Comparison of ENCODE assay signal across 8 mouse cellular contexts in the genomic region with DNA sequence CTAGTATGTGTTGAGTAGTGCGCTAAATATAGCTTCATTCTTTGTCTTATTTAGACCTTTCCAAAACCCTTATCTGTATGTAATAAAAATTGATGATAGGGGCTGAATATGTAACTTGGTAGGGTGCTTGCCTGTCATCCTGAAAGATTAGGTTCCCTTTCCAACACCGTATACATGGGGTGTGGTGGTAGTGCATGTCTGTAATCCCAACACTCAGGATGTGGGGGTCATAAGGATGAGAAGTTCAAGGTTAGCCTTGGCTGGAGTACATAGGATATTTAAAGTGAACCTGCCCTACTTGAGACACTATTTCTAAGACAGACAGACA. TPM values are rescaled to one million over a fixed set of nuclear protein-coding genes. Genes with fewer than 3 reads are reported as not detected.
DNase-seq lines count a peak whose midpoint lies in the region; ATAC-seq and TF ChIP-seq lines count a peak whose summit lies in the region.

No protein-coding gene starts in this region.

- H3K36me3 ChIP-seq in heart, embryonic 13.5 days: peaks cover 7% of the 10 kb centered on the region; the same call in 1 of the 2 replicates
- H3K36me3 ChIP-seq in G1E (replicated peaks): peaks cover 15% of the 10 kb centered on the region
- no peaks in the 10 kb centered on the region for H3K36me3 ChIP-seq in hindbrain, embryonic 11.5 days (ENCODE audit: control insufficient read depth, insufficient read depth, low read length)

- H3K27me3 ChIP-seq in heart, embryonic 13.5 days (replicated peaks): no peaks in the 10 kb centered on the region
- H3K27me3 ChIP-seq in G1E (ENCODE audit: insufficient read depth, low read length): no peaks in the 10 kb centered on the region
- H3K27me3 ChIP-seq in hindbrain, embryonic 11.5 days (ENCODE audit: control insufficient read depth, insufficient read depth, low read length): no peaks in the 10 kb centered on the region

- intact Hi-C loops in left cerebral cortex, postnatal 4 days (cut with DNase I): no loop called here

- TF ChIP-seq CTCF in G1E (IDR thresholded peaks at IDR 0.05; ENCODE audit: low read depth, low read length): no peak

- H3K9me3 ChIP-seq in heart, embryonic 13.5 days: no peaks in the 10 kb centered on the region
- H3K9me3 ChIP-seq in G1E (replicated peaks): no peaks in the 10 kb centered on the region
- H3K9me3 ChIP-seq in hindbrain, embryonic 11.5 days (ENCODE audit: control insufficient read depth, low read length): no peaks in the 10 kb centered on the region

- H3K4me2 ChIP-seq in heart, embryonic 13.5 days: peak overlapping the region; percentile 89
- H3K4me2 ChIP-seq in hindbrain, embryonic 11.5 days (replicated peaks; ENCODE audit: low read depth, low read length): peak overlapping the region; percentile 79; the same call in 1 of the 2 replicates

- H3K4me3 ChIP-seq in heart, embryonic 13.5 days: peak overlapping the region; percentile 87
- H3K4me3 ChIP-seq in G1E (ENCODE audit: low read depth, low read length): peak overlapping the region; percentile 94
- H3K4me3 ChIP-seq in hindbrain, embryonic 11.5 days (ENCODE audit: low read depth, low read length): peak overlapping the region; percentile 68; the same call in 1 of the 2 replicates

- no peak for DNase-seq in heart, adult 9 months (ENCODE audit: low spot score in 2 of 2)
- DNase-seq in G1E (ENCODE audit: low spot score) (no peak), MN1 (ENCODE audit: low spot score) (no peak)
- no peak for DNase-seq in hindbrain, embryonic 11.5 days (ENCODE audit: low spot score)
- DNase-seq in left cerebral cortex, postnatal 4 days: no peak
- DNase-seq in right cerebral cortex, adult 18-20 months: no peak

- 51% methylated on average over 2 of the region's 2 CpGs for WGBS in heart, embryonic 13.5 days
- WGBS in hindbrain, embryonic 11.5 days: 80% methylated on average over 2 of the region's 2 CpGs

- peak overlapping the region; percentile 95 for H3K27ac ChIP-seq in heart, embryonic 13.5 days (replicated peaks)
- H3K27ac ChIP-seq in hindbrain, embryonic 11.5 days (ENCODE audit: low read depth, low read length): no peak overlapping the region

- peak overlapping the region; percentile 95 for H3K9ac ChIP-seq in heart, embryonic 13.5 days
- peak overlapping the region; percentile 89 for H3K9ac ChIP-seq in hindbrain, embryonic 11.5 days (ENCODE audit: low read depth, low read length)

- no peak for ATAC-seq in heart, embryonic 13.5 days (ENCODE audit: extremely low read depth, insufficient number of reproducible peaks, low FRiP score, low TSS enrichment)
- no peak for ATAC-seq in G1E (ENCODE audit: extremely low read depth, insufficient number of reproducible peaks, low FRiP score, poor library complexity, severe bottlenecking)
- no peak for ATAC-seq in hindbrain, embryonic 11.5 days (ENCODE audit: low FRiP score)
- peak; percentile 41 for ATAC-seq in megakaryocyte-erythroid progenitor cell, adult 5-6 weeks (replicated peaks; ENCODE audit: low FRiP score, low TSS enrichment, poor library complexity, severe bottlenecking)

- peaks cover 12% of the 10 kb centered on the region for H3K4me1 ChIP-seq in heart, embryonic 13.5 days
- H3K4me1 ChIP-seq in G1E (ENCODE audit: insufficient read depth, low read depth, low read length): peaks cover 18% of the 10 kb centered on the region
- no peaks in the 10 kb centered on the region for H3K4me1 ChIP-seq in hindbrain, embryonic 11.5 days (replicated peaks; ENCODE audit: control insufficient read depth, insufficient read depth, low read length)

RNA-seq across cellular contexts. Expression of gene Ice2, which starts 0.3 kb away (rescaled TPM):
- polyA plus RNA-seq in heart, embryonic 13.5 days (2015; fragmentation: Nextera tagmentation; extraction: Ambion mirVana): 10.7 and 11.7 TPM in 2 replicates
- total RNA-seq in G1E (2014; fragmentation: Nextera tagmentation) (44.6 and 44.9 TPM in 2 replicates), G1E (2017) (22.8 and 29.1 TPM in 2 replicates)
- 0.99 TPM in 2 replicates for polyA plus RNA-seq in G1E (2012)
- polyA plus RNA-seq in hindbrain, embryonic 11.5 days (2014; fragmentation: Nextera tagmentation; extraction: Ambion mirVana): 20.3 and 24.1 TPM in 2 replicates
- total RNA-seq in megakaryocyte-erythroid progenitor cell, adult 5-6 weeks (2014; fragmentation: Nextera tagmentation): 35.4 and 39.1 TPM in 2 replicates
- 27.5 and 31.1 TPM in 2 replicates for total RNA-seq in megakaryocyte-erythroid progenitor cell, adult 5-6 weeks (2017)
- 10 to 100 TPM; 11.7 to 14.2 TPM for total RNA-seq in left cerebral cortex, postnatal 4 days (2021)

RNA-seq across cellular contexts. Expression of gene Anxa2, which starts 56.0 kb away (rescaled TPM):
- polyA plus RNA-seq in heart, embryonic 13.5 days (2015; fragmentation: Nextera tagmentation; extraction: Ambion mirVana): 450 and 490 TPM in 2 replicates
- total RNA-seq in G1E (2014; fragmentation: Nextera tagmentation) (19.3 and 27.3 TPM in 2 replicates), G1E (2017) (56.9 and 63.3 TPM in 2 replicates)
- 5.6 and 7.3 TPM in 2 replicates for polyA plus RNA-seq in G1E (2012)
- polyA plus RNA-seq in hindbrain, embryonic 11.5 days (2014; fragmentation: Nextera tagmentation; extraction: Ambion mirVana): 243 and 282 TPM in 2 replicates
- total RNA-seq in megakaryocyte-erythroid progenitor cell, adult 5-6 weeks (2014; fragmentation: Nextera tagmentation): 5.0 and 20.7 TPM in 2 replicates
- total RNA-seq in megakaryocyte-erythroid progenitor cell, adult 5-6 weeks (2017): 14.2 and 15.8 TPM in 2 replicates
- total RNA-seq in left cerebral cortex, postnatal 4 days (2021): 10 to 100 TPM; 23.2 to 24.1 TPM
